Mouse (Mus musculus) MEL-GATA-1-ER (cell line): ENCODE data around the gene Ostc.

Experiments
- DNase-seq: peaks from one replicate; pipeline ENCODE4 v3.0.0-alpha.2; 2012; ENCODE audit warnings: low read depth; ENCODE audit errors: extremely low read depth

Ostc gene

DNA sequence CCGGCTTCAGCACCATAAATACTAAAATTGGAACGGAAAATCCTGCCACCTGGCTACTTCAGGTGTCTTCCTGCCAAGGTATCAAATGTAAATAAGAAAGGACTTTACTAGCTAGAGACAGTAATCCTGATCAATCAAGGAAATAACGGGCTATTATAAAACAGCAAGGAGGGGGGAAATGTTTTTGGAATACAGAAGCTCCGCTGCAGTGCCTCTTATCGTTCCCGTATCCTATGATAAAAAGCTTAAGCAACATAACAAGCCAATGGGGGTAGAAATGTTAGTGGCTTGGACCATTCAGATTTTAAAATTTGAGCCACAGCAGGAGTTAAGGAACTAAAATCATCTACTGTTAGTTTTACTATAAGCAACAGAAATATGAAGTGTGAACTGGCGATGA lies 859 bp upstream of the Ostc start:
- DNase-seq, result no peak

GRCm38 (mm10) chr3:130708529-130708928 lies 715 bp downstream of the Ostc start:
- DNase-seq, result no peak

GRCm38 (mm10) chr3:130702289-130702688 lies 7.0 kb downstream of the Ostc start:
- no peak for DNase-seq

DNA sequence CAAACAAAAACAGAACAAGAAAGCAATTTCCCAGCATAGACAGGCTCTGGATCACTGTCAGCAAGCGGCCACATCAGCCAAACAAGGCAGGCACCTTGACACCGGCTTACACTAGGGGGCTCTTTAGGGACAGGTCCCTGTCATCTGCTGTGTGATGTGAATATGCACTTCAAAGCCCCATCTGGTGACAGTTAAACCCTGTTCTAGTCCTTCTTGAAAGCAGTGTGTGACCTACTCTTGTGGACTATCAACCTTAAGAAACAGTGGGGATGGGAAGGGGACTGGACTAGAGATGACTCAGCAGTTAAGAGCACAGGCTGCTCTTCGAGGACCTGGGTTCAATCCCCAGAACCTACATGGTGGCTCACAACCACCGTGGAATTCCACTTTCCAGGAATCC lies 11.6 kb downstream of the Ostc start:
- DNase-seq, result no peak

DNA sequence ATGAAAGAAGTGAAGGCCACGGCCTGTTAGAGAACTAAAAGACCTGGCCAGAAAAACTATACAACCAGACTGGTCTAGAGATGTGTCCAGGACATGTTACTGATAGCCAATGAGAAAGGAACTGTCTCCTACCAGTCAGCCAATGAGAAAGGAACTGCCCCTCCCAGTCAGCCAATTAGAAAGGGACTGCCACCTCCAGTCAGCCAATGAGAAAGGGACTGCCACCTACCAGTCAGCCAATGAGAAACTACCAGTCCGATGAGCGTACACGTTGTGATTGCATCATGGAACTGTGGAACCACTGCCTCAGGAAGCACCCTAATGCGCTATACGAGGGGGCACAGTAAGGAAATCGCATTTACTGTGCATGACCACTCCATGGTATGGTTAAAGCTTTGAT lies 14.5 kb downstream of the Ostc start:
- no peak for DNase-seq

DNA sequence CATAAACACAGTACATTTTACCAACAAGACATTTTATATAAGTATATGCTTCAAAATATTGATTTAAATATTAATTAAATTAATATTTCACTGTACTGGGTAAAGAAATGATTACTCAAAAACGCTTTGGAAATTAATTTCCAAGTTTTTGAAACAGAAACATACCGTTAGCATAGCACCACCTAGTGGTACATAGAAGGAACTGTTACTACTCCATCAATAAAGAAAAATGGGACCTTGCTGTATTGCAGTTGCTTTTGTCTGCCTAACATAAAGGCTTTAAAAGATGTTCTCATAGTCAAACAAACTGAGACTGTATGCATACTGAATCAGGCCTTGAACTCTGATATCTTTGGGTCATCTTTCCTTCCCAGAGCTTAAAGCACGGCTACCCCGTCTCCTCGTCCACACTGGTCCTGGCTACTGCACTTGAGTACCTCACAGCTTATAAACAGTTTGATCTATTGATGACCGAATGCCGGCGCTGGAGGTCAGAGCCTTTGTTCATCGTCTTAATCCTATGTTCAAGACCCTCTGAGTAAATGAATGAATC lies 15.1 kb downstream of the Ostc start:
- no peak for DNase-seq

- DNase-seq, result no peak
Measured at GRCm38 (mm10) chr3:130691596-130692170, 17.6 kb downstream of the Ostc start.

DNA sequence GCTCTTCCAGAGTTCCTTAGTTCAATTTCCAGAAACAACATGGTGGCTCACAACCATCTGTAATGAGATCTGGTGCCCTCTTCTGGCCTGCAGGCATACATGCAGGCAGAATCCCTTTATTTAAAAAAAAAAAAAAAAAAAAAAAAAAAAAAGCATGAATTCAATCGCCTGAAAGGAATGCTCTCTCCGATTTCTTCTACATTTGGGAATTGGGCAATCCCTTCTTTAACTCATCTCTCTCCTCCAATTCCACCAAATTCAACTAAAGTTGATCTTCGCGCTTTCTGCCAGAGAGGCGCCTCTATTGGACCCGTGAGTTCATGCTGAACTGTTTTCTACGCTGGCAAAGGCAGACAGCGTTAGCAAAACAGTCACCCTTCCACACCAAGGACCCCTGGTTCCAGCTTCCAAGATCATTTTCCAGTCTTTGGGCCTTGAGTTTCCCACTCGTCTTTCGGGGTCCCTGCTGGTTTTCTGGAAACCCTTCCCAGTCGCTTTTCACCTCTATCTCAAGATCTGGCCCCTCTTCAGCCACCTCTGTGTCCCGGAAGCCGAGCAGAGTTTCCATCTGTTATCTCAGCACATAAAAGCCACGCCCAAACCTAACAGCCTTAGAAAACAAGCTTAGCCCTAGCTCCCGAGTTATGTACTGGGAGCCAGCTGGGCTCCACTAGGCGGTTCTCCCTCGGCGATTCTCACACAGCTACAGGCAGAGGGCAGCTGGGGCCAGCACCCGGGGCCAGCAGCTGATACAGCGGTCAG lies 18.2 kb downstream of the Ostc start:
- peak; percentile 83 for DNase-seq

GRCm38 (mm10) chr3:130689630-130690029 lies 19.6 kb downstream of the Ostc start:
- DNase-seq, result no peak

DNA sequence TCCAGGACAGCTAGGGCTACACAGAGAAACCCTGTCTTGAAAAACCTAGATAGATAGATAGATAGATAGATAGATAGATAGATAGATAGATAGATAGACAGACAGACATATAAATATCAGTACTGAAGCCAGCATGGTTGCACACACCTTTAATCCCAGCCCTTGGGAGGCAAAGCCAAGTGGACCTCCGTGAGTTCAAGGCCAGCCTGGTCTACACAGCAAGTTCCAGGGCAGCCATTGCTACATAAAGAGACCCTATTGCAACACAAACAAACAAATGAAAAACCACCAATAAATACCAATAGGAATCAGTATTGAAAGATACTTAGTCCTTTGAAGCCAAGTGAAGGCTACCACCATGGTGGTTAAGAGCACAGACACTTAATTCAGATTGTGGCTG lies 22.2 kb downstream of the Ostc start:
- no peak for DNase-seq

DNA sequence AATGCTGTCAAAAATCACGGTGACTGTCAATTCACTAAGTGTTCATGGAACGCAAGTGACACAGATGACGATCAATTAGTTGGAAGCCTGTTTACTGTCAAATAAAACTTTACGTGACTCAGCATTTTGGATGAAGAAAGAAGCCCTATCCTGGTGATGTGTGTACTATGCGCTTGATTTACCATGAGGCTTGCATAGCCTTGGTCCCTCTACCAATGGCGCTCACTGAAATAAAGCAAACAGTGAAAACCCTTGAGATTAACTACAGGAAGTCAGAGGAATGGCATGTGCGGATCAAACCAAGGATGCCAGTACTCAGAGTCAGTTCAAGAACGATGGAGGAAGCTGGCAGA lies 24.3 kb downstream of the Ostc start:
- no peak for DNase-seq

DNA sequence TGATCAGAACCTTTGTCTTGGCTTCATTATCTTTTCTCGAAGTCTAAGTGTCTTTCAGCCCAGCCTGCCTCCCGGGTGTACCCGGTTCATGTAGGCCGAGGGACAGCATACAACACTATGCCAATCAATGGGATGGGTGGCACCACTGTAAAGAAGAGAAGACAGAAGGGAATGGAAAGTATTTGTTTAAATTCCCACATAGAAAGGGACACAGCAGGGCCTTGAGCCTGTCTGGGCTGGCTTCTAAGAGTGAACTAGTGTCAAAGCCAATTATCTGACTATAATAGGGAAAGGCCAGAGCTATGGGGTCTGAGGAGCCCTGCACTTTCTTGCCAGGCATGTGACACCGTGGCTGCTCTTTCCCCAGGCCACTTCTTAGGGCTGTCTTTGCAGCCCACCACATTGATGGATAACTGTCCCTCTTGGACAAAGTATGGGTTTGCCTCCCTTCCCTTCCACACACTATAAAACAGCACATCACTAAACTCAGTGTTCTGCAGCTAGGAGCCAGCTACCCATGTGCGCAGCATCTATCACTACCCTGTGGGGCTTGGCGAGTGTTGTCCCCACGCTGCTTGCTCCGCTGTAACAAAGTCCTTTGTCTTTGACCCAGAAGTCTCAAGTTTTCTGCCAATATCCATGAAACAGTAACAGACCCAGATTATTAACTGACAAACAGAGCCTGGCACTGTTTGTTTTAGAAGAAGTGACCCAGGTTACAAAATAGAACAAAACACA lies 24.8 kb downstream of the Ostc start:
- DNase-seq, result no peak

GRCm38 (mm10) chr3:130683836-130684235 lies 25.4 kb downstream of the Ostc start:
- DNase-seq, result no peak

DNA sequence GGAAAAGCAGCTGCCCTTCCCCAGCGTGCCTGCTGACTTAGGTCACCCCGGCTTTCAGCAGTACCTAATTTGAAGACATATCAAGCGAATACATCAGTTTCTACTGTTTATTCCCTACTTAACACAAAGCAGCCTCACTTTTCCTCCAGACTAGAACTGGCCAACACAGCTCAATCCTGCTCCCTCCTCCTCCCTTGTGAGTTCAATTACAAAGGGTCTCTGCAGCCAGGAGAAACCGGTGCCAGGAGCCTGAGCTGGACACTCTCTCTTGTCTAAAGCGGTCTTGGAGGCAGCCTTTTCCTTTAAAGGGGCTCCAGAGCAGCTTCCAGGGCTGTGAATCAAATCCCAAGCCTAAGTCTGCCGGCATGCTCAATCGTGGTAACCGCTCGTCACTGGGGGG lies 27.1 kb downstream of the Ostc start:
- DNase-seq, result no peak

GRCm38 (mm10) chr3:130681226-130681625 lies 28.0 kb downstream of the Ostc start:
- no peak for DNase-seq

DNA sequence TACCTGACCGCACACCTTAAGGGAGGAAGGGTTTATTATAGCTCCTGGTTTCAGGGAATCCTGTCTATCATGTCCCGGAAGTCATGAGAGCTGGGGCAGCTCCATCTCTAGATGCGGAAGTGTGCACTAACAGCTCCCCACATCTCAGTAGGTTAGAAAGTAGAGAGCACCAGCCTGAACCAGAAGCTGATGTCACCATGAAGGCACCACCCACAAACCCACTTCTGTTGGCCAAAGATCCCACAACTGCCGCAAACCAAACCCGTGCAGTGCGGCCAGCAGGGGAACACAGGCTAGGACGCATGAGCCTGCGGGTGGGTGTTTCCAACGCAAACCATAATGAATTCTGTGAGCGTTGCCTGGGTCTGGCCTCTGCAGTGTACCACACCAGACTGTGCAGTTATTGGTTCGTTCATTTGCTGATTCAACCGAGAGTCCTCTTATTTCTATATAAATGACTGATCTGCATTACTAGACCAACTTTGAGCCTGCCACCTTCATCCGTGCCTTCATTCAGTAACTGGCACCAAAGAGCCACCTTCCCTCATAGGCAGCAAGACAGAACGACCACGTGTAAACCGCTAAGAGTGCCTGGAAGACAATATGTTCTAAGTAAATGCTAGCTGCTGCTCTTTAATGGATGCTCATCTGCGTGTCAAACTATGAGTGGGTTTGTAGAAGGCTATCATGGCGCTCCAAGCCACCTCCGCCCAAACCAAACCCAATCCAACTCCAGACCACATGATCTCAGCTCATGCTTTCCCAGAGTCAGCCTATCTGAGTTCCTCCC lies 31.4 kb downstream of the Ostc start:
- DNase-seq, result no peak

DNA sequence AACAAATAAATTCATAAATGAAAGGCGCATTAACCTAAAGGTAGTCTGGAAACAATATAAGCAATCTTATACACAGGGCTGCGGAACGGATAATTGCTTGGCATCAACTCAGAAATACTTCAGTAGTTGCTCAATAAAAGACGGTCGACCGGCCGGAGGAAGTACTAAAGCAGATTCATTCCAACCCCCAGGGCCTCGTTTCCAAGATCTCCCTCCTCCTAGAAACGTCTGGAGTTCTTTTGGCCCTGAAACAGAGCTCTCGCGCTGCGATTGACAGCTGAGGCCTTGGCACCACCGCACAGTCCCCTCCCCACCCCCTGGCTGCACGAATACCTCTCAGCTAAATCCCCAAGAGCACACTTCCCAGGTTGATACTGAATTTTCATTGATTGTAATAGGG lies 38.0 kb downstream of the Ostc start:
- DNase-seq, result no peak

- no peak for DNase-seq
Measured at GRCm38 (mm10) chr3:130662496-130662895, 46.7 kb downstream of the Ostc start.

DNA sequence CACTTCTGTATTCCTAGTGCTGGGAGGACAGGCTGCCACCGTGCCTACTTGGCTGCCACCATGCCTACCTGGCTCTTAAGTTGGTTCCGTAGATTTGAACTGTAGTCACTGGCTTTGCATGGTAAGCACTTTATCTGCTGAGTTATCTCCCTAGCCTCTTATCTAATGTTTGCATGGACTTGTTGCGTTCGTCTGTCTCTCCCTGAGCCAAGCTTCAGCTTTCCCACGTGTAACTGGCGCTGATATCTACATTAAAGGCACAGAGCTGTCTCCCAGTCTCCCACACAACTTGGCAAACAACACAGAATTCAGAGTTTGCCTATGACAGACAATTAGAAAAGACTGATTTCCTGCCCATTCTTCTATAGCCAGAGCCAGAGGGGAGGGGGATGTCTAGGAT lies 48.6 kb downstream of the Ostc start:
- DNase-seq, result no peak

DNA sequence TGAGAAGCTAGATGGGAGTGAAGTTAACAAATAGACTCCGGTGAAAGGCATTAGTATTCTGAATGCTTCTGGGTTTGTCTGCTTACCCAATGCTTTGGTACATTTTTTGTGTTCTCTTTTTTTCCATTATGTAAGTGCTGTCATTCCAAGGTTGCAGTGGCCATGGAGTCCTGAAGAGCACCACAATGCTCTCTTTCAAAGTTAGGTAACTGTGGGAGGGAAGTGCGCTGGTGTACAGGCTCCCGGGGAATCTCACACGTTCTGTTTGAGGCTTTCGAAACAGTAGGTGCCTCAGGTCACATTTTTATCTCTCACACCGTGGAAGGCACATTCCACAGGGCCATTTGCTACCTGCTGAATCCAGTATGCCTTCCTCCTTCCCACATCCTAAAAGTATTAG lies 59.7 kb downstream of the Ostc start:
- no peak for DNase-seq

DNA sequence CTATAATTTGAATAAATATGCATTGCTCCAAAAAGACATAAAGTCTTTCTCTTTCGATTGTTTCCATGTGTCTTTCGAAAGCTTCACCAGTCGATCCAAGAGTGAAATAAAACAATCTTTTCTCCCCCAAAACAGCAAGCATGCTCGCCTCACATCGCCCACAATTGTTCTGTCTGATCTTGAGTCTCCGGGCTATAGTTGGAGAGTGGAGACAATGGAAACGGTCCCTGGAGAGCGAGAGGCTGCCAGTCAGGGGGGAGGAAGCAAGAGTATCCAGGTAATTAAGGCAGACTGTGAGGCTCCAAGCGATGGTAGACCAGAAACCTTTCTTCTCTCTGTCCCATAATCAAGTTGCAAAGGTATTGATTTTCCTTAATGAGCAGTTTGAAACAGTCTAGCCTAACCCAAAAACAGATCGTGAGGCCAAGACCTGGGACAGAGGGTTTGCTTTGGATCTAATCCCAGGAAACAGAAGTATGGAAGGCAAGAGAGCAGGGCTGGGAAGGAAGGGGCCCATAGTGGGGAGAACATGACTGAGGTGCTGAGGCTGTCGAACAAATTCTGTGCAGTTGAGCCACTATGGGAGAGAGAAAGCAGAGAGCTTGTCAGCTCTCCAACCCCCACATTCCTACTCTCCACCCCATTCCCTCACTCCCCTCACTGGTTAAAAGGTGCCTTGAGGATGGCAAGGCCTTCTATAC lies 63.0 kb downstream of the Ostc start:
- no peak for DNase-seq
